Mouse (Mus musculus): ENCODE measurements around the gene Sp6.

Sp6 gene

DNA sequence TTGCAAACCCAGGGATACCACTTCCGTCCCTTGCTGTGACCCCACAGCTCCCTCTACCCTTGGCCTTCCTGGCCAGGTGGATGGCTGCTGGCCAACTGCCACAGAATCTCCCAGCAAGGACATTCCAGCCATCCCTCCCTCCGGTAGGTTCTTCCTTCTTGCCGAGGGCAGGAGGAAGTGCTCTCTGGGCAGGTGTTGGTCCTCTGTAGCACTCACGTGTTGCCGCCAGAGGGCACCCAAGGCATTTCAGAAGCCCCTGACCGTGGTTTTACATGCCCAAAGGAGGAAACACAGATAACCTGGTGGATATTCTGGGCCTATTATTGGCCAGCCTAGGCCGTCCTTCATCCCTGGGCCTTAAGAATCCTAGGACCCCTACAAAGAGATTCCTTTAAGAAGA, 30.8 kb upstream of the Sp6 start:
- DNase-seq (ENCODE audit: low spot score) = peak; percentile 76

DNA sequence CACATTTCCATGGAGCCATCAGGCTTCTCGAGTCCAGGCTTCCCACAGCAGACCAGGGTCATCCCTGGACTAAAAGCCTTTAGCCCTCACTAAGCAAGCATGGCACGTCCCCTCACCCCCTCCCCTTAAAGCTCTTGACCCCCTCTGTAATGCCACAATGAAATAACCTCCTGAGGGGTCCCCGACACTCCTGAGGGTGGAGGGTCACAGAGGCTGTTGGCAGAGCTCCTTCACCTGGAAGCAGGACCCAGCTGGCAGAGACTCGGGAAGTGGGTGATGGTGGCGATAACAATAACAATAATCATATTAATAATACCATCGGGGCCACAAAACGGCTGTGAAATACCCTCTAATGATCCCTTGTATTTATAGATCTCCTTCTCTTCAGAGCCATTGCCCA, 30.3 kb upstream of the Sp6 start, which contains the start of gene Sp2:
Gene Sp2, minus strand, starts transcription at position 101 of the 400 bp plus-strand sequence.
- DNase-seq (ENCODE audit: low spot score) = no peak

DNA sequence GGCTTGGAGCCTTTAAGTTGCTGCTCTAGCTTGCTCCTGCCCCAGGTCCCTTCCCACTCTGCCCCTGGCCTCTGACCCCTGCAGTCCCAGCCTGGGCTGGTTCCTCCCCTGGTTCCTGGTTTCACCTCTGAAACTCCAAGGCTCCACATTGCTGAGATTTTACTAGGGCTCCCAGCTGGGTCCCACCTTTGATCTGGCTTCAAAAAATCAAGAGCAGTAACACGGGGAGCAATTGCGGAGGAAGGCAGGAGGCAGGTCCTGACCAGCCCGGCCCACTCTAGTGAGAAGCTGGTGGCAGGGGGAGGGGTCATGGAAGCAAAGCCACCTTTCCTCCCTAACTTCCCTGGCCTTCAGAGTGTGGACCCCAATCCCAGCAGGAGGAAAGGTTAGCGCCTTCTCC, 28.3 kb upstream of the Sp6 start:
- no peak for DNase-seq (ENCODE audit: low spot score)

DNA sequence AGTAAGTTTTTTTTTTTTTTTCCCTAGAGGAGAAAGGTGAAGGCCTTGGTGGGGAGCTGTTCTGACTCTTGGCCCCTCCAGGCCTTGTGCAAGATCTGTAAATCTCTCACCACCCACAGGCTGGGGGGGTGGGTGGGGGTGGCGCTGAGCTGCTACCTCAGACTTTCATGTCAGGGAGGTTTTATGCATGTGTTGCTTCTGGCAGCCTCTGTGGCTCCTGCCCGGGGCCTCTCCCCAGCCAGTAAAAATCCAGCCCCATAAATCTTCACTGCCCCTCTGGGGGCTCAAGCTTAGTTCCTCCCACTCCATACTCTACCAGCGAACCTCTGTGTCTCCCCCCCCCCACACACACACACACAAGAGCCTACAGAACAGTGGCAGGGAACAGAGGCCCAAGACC, 26.7 kb upstream of the Sp6 start:
- no peak for DNase-seq (ENCODE audit: low spot score)

DNA sequence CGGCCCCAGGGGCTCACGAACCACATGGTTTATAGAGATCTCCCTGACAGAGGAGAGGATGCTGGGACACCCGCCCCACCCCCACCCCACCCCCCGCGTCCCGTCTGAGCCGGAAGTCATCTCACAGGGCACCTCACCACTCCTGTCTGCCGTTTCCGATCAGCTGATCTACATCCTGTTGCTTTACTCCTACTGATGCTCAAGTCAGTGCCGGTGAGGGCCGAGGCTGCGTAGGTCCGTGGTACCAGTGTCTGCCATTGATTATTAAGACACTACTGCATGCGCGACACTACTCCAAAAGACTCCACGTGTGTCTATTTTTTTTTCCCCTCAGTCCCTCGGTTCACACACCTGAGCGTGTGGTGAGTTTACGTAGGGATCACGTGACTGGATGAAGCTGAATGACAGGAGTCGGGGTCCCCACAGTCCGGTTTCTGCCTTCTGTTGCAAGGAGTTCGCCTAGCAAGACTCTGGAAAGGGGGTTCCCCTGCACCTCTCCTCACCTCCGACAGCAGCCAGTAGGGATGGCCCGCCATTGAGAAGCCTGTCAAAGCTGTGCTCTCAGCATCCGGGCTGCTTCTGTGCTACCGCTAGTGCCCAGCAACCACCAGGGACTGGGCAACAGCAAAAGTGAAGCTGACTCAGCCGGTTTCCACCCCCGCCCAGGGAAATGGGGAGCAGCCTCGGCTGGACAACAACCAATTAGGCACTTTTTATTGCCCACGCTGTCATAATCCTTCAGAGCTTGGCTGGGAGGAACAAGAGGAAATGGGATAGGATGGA, 25.1 kb upstream of the Sp6 start:
- no peak for DNase-seq (ENCODE audit: low spot score)

DNA sequence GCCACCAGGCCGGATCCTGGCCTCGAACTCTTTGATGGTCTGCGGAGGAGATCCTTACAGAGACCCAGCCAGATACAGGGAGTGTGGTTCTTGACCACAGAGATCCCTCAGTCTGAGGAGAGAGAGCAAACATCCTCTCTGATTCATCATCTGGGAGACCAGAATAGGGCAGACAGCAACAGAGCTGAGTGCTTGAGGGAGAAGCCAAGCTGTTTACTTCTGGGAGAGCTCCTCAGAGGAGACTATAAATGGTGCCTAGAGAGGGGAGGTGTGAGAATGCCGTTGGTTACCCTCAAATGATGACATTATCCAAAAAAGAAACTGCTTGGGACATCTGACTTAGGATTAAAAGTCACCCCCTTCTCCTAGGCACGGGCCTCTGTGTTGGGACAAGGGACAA, 21.7 kb upstream of the Sp6 start:
- DNase-seq (ENCODE audit: low spot score) = no peak

DNA sequence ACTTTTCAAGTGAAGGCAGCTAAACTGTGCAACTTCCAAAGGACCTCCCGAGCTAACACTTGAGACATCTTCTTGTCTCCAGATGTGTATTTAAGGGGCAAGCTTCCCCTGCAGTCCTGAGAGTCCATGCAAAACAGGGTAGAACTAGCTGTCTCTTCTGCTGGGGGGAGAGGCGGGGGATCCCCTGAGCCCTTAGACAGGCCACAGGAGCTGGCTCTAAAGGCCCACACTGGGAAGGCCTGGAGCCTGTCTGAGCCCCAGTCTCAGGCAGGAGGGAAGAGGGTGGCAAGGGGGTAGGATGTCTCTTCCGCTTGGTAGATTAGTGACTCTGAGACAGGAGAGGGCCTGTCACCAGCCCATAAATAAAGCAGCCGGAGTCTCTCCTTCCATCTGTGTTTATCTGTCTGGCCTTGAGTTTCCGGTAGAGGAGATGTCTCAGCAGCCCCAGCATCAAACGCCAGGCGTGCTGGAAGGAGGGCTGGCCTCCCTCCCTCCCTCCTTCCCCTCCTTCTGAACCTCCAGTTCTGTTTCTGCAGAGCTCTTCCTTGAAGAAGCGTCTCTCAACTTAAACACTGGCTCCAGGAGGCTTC, 20.4 kb upstream of the Sp6 start:
- no peak for DNase-seq (ENCODE audit: low spot score)

DNA sequence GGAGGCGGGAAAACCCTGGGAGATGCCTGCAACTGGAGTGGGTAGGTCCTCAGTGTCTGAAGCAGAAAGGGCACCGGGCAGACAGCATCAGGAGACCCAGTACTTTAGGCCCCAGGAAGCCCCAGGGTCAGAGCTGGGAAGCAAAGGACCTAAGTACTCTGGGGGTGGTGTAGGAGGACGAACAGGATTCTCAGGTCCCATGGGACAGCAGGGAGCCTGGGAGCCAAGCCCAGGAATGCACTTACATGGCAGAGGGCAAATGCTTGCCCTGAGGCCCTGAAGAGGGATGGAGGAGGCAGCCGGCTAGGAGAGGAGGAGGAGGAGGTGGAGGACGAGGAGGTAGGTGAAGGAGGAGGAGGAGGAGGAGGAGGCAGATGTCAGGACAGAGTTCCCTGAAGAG, 18.2 kb upstream of the Sp6 start:
- DNase-seq (ENCODE audit: low spot score) = no peak

DNA sequence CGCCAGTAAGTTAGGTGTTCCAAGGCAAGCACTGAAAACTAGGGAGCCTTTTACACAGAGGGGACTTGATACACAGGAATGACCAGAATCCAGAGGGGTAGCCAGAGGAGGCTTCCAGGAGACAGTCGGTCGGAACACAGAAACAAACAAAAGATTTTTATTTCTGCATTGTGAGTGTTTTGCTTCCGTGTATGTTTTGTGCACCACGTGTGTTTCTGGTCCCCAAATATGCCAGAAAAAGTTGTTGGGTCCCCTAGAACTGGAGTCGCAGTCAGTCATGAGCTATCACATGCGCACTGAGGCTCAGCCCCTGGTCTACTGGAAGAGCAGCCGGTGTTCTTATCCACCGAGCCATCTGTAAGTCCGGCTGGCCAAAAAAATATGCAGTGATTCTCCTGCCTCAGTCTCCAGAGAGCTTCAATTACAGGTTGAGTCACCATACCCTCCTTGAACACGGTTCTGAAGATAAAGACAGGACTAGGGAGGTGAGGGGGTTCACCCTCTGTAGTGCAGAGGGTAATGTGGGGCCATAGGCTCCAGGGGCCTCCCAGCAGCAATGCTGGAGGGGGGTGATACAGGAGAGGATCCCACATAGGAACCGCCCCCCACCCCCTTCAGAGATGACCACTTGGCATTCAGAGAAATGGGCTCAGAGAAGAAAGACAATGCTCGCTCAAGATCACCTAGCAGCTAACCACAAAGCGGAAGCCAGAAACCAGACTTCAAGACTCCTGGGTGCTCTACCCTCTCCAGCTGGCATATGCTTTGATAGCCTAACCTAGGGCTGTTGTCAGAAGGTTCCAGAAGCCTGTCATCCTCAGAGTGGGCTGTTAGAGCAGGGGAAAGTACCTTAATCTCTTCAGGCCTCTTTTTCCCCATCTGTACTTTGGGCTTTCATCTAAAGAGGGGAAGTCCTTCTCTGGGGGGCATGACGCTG, 17.1 kb upstream of the Sp6 start:
- DNase-seq (ENCODE audit: low spot score) = no peak

DNA sequence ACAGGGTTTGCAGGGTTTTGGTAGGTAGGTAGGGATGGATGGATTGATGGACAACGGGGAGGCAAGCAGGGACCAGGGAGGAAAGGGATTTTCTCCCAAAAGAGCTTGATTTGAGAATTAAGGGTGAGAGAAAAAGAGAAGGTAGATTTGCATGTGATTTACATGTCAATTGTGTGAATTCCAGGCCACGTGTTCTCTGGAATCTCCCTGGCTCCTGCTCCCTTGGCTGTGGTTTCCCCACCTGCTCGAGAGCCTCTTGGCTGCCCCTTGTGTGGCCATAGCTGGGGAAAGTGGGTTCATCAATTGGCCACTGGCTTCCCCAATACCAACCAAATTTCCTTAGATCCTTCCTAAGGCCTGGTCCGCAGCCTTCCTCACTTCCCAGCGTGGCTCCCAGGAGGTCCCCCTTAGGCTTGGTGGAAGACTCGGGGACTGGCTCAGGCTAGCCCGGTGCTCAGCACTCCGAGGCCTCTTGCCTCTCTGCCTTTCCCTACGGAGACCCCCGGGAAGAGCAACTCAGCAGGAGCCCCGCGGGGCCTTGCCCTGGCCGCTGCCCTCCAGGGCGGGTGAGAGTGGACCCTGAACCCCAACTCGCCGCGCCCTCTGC, 16.3 kb upstream of the Sp6 start:
- no peak for DNase-seq (ENCODE audit: low spot score)

DNA sequence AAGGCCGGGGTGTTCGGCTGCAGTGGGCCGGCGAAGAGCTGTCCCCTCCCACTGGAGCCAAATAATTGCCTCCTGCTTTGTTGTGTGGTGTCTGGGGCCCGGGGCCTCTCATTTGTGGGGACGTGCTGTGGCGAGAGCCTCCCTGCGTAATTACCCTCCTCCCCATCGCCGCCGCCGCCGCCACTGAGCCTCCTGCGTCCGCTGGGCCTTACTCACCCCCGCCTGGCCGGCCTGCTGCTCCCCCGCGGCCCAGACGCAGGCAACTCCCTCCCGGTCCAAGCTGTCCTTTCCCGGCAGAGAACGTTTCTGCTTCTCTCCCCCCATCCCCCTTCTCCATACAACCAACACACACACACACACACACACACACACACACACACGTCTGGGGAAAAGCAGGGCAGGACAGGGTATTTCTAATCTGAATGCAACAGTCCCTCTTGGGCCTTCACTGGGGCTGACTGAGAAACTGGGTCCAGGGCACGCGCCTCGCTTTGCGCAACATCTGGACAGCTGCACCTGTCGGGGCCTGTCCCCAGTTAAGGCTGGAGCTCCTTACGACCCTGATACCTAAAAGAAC, 15.7 kb upstream of the Sp6 start:
- no peak for DNase-seq (ENCODE audit: low spot score)

DNA sequence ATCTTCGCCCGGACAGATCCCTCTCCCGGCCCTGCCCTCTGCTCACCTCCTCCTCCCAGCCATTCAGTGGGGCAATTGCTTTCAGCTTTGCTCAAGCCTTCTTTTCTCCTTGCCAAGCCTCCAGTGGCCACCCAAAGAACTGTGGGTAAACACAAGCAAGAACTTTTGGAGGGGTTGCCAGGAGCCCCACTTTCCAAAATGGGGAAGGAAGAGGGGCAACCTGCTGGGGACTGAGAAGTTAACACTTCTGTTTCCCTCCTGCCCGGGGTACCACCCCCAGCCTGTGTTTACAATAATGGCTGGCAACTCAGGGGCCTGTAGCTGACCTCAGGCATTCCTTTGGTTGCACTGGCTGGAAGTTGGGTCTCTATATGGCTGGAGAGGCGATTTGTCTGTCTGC, 10.0 kb upstream of the Sp6 start:
- DNase-seq (ENCODE audit: low spot score) = no peak

DNA sequence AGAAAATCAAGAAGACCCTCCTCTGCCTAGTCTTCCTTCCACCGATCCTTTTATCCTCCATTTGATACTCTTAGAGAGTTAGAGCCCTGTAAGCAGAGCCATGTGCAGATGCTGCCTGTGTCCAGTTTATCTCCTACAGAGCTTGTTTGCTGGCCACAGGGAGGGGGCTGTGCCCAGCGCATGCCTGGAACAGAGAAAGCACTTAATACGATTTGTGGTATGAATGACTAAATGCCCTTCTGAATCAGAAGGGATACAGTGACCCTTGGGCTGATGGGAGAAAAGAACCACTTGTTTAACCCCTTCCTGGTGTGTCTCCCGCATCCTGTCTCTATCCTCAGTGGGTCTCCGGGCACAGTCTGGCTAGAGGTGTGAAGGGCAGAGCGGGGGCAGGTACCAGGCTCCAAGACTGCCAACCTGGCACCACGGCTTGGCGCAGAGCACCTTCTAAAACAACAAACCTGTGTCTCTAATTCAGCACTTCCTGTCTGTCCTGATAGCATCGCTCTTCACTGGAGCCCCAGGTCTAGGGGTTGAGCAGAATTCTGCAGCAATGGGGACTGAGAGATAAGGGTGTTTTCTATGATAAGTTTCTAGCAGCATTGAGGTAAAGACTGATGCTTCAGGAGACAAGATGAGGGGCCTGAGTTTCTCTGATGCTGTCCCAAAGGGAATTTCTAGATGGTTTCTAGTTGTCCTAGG, 6.0 kb upstream of the Sp6 start:
- no peak for DNase-seq (ENCODE audit: low spot score)

DNA sequence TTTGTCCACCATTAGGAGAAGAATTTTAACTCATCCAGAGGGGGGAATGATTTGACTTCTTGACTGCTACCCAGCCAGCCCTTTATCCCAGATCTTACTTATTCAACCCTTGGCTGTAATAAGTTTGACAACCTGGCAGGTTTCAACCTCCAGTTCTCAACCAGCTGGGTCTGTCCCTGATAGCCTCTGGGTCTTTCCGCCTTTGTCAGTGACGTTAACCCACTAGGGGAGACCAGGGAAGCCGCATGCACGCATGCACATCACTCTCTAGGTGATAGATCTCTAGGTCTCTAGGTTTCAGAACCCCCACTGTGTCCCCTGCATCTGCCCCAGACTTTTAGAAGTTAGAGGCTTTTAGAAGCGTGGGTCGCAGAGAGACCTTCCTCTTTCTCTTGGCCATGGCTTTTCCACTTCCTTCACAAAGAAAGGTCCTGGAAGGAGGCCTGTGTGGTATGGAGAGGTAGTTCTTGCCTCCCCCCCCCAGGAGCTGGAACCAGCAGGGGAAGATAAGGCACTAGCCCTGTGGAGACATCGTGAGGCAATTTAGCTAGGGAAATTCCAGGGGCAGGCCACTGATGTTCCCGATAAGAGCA, 3.9 kb upstream of the Sp6 start:
- no peak for DNase-seq (ENCODE audit: low spot score)

DNA sequence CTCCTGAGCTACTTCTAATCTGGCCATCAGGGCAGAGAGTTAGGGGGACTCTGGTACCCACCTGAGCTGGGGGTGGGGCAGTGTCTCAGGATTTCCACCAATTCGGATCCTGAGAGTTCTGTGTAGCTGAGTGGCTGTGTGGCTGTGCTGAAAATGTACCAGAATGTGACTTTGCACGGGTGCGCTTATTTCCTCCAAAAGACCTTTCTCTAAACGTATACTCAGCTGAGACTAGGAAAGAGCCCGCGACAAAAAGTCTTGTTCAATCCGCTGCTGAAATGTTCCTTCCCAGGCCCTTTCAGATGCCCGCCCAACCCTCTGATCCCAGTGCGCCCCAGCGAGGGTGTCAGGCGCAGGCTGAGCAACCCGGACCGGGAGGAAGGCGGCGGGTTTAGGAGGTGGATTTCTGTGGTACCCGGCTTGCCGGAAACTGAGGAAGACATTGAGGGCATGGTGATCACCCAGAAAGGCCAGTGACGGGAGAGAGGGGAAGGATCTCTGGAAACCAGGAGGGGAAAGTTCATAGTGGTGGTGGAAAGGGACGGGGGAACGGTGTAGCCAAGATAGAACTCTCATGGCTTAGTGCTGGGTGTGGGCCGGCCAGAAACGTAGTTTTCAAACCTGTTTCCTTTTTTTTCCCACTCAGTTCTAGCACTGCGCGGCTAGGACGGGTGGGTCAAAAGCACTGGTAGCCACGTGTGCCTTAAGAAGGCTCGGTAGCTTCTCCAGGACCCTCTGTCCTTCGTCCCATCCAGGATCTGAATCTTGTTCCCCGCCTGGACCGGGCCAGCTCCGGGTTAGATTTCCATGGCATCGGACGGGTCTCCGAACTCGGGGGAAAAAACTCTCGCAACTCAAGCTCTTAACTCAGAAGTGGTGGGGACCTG, 4.7 kb downstream of the Sp6 start:
- no peak for DNase-seq (ENCODE audit: low spot score)

DNA sequence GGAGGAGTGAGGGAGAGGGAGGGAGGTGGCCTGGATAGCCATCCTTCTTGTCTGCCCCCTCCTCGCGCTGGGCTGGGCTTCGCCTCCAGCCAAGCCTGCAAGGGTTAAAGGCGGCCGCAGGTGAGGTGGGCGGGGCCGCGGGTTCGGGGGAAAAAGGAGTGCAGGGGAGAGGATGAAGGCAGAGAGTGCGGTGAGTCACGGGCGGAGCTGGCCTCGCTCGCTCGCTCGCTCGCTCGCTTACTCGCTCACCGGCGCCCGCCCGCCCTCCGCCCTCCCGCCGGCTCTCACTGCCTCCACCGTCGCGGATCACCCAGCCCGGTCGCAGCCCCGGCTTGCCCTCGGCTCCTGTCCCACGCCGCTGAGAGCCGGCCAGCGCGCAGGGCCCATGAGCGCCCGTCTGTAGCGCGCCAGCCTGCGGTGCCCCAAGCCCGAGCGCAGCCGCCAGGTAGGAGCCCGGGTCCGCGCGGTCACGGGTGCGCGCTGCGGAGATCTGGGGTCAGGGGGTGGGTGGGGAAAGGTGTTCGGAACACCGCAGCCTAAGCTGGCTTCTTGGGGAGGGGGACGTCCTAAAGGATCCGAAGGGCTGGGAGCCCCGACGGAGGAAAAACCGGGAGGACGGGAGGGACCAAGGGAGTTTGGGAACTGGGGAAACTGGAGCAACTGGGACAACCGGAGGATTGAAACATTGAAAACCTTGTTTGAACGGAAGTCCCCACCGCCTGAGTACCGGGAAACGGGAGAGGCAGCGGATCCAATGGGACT, 5.6 kb downstream of the Sp6 start:
- no peak for DNase-seq (ENCODE audit: low spot score)

DNA sequence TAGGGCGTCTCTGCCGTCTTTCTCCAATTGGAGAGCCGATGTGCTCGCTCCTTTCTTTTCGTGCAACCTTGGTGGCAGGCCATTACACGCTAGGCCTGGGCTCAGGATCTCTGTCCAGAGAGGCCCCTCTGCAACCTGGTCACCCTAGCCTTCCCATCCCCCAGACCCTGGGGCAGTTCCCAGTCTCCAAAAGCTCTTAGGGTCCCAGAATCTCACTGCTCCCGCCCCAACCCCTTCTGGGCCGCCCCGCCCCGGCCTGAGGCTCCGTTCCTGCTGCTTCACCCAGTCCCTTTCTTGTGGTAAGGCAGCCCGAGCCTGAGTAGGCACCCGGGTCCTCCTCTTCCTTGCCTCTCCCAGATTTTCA, 6.1 kb downstream of the Sp6 start:
- no peak for DNase-seq (ENCODE audit: low spot score)

DNA sequence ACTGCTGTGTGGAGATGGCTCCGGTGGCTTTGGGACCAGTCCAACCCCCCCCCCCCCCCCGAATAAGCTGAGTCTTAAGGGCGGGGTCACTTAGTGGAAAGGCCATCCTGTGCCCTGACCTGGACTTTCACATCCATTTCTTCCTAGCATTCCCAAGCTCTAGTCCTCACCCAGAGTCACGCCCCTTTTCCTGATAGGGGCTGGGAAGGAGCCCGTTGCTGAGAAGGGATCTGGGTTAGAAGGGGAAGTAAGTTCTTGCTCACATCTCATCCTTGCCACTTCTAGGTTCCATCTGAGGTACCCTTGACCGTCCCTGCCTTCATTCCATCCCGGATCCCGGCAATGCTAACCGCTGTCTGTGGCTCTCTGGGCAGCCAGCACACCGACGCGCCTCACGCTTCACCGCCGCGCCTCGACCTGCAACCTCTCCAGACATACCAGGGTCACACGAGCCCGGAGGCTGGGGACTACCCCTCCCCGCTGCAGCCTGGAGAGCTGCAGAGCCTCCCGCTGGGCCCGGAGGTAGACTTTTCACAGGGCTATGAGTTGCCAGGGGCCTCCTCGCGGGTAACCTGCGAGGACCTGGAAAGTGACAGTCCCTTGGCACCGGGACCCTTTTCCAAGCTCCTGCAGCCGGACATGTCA, 8.0 kb downstream of the Sp6 start:
- no peak for DNase-seq (ENCODE audit: low spot score)

Measured in layer of hippocampus, adult 9-10 months (tissue).